Mouse (Mus musculus) heart, adult 2 months (tissue): ENCODE results near the gene Ercc1. TPM values are rescaled to one million over a fixed set of nuclear protein-coding genes. Genes with fewer than 3 reads are reported as not detected.

Experiments used
- DNase-seq, 2 experiments: peaks; one replicate each; pipeline ENCODE4 v3.0.0; 2021
- H3K27ac ChIP-seq: fragments of 200-600 bp; 2 replicates; pipeline ENCODE4 v1.8.1; 2022
- H3K27me3 ChIP-seq: fragments of 200-500 bp; 2 replicates; pipeline ENCODE4 v1.6.1; 2012; ENCODE audit warnings: mild to moderate bottlenecking, low read length, inconsistent platforms, mixed read lengths; ENCODE audit not compliant: control insufficient read depth, insufficient read depth
- H3K36me3 ChIP-seq: fragments of 200-500 bp; 2 replicates; pipeline ENCODE4 v1.6.1; 2012; ENCODE audit warnings: low read length, inconsistent platforms; ENCODE audit not compliant: control insufficient read depth, insufficient read depth
- H3K4me1 ChIP-seq: fragments of 200-500 bp; 2 replicates; pipeline ENCODE4 v1.6.1; 2011; ENCODE audit warnings: low read length; ENCODE audit not compliant: control insufficient read depth, insufficient read depth
- H3K4me3 ChIP-seq: fragments of 200-600 bp; 2 replicates; pipeline ENCODE4 v1.8.1; 2022
- H3K79me2 ChIP-seq: fragments of 200-500 bp; replicated peaks from 2 replicates; pipeline ENCODE4 v1.6.1; 2012; ENCODE audit warnings: mild to moderate bottlenecking, inconsistent platforms, low read length, moderate library complexity, mixed read lengths; ENCODE audit not compliant: control insufficient read depth, insufficient read depth
- H3K9ac ChIP-seq: fragments of 200-500 bp; 2 replicates; pipeline ENCODE4 v1.6.1; 2012; ENCODE audit warnings: low read depth, mild to moderate bottlenecking, control low read depth, inconsistent platforms, low read length, mixed read lengths
- CTCF ChIP-seq: fragments of 200-600 bp; IDR thresholded peaks from 2 replicates; pipeline ENCODE4 v1.8.1; 2022; ENCODE audit warnings: antibody characterized with exemption, mild to moderate bottlenecking, moderate library complexity
- EP300 ChIP-seq: fragments of 200-500 bp; IDR thresholded peaks from 2 replicates; pipeline ENCODE4 v1.6.1; 2011; ENCODE audit warnings: low read depth, low read length, control low read depth; ENCODE audit not compliant: insufficient read depth
- POLR2A ChIP-seq: fragments of 200-500 bp; IDR thresholded peaks from 2 replicates; pipeline ENCODE4 v1.6.1; 2011; ENCODE audit warnings: mild to moderate bottlenecking, low read depth, low read length, control low read depth; ENCODE audit not compliant: insufficient read depth
- whole genome bisulfite sequencing: fragments of 180-500 bp; shearing (Covaris S2); methylation state at CpG from one replicate; pipeline ENCODE4 v1.1.7; 2018; 5-methylcytosine and 5-hydroxymethylcytosine counted together
- intact Hi-C: fragments of 180-260 bp; cut with DNase I; formaldehyde crosslinking; loops from one replicate; pipeline ENCODE4 v1.15.1; 2025
- polyA plus RNA-seq: library from polyadenylated mRNA; depleted of rRNA; stranded (reverse); fragments of >200 nt; gene quantifications from 2 replicates; pipeline ENCODE4 v1.2.3, GENCODE M21; 2012
- total RNA-seq, 2 experiments: library from RNA; stranded (reverse); gene quantifications; 2 replicates each; pipeline ENCODE4 v1.2.3; 2021

Ercc1 gene
- total and polyA plus RNA-seq, 3 experiments = 46.8 to 48.6 (median 47.1) TPM

- peaks cover 1% of the 10 kb centered on the region; the same call in 1 of the 2 replicates for H3K4me1 ChIP-seq
- TF ChIP-seq CTCF (no peak), EP300 (no peak), POLR2A (no peak)
- WGBS = 72% methylated on average over 10 of the region's 10 CpGs
- intact Hi-C loops = no loop called here
- H3K9ac ChIP-seq = no peak overlapping the region
- H3K27ac ChIP-seq = no peak overlapping the region
- no peak for DNase-seq
- no peaks in the 10 kb centered on the region for H3K36me3 ChIP-seq
- H3K4me3 ChIP-seq = no peak overlapping the region
- no peaks in the 10 kb centered on the region for H3K79me2 ChIP-seq
- no peaks in the 10 kb centered on the region for H3K27me3 ChIP-seq
Measured at GRCm38 (mm10) chr7:19356311-19356710, 11.7 kb downstream of the Ercc1 start.

GRCm38 (mm10) chr7:19357381-19358375 lies 13.1 kb downstream of the Ercc1 start:
- H3K4me1 ChIP-seq = peaks cover 4% of the 10 kb centered on the region
- H3K9ac ChIP-seq = no peak overlapping the region
- H3K79me2 ChIP-seq = no peaks in the 10 kb centered on the region
- no peak for TF ChIP-seq CTCF
- no peak for TF ChIP-seq EP300
- no peak for TF ChIP-seq POLR2A
- WGBS = 88% methylated on average over 25 of the region's 25 CpGs
- intact Hi-C loops = no loop called here
- H3K36me3 ChIP-seq = no peaks in the 10 kb centered on the region
- H3K27me3 ChIP-seq = no peaks in the 10 kb centered on the region
- H3K27ac ChIP-seq = no peak overlapping the region
- no peak overlapping the region for H3K4me3 ChIP-seq
- DNase-seq = no peak

- Histone ChIP-seq H3K4me3 (peak overlapping the region; percentile 77), H3K36me3 (no peaks in the 10 kb centered on the region; the same call in 1 of the 2 replicates), H3K27me3 (no peaks in the 10 kb centered on the region), H3K9ac (no peak overlapping the region), H3K79me2 (no peaks in the 10 kb centered on the region), H3K4me1 (peaks cover 9% of the 10 kb centered on the region), H3K27ac (no peak overlapping the region; the same call in 1 of the 2 replicates)
- 16% methylated on average over 13 of the region's 13 CpGs for WGBS
- intact Hi-C loops = no loop called here
- no peak for TF ChIP-seq EP300
- TF ChIP-seq POLR2A = no peak
- no peak for TF ChIP-seq CTCF
- DNase-seq = no peak
Measured at GRCm38 (mm10) chr7:19358634-19359033, 14.1 kb downstream of the Ercc1 start.

- intact Hi-C loops = no loop called here
- H3K36me3 ChIP-seq = no peaks in the 10 kb centered on the region; the same call in 1 of the 2 replicates
- DNase-seq = peak; percentile 90
- peak within 1 kb of the TSS; percentile 71 for H3K9ac ChIP-seq
- H3K27ac ChIP-seq = peak within 1 kb of the TSS; percentile 93
- no peaks in the 10 kb centered on the region for H3K27me3 ChIP-seq
- peak within 1 kb of the TSS; percentile 77 for H3K4me3 ChIP-seq
- TF ChIP-seq EP300 = peak; percentile 79; the same call in 1 of the 2 replicates
- no peak for TF ChIP-seq CTCF
- peak; percentile 59 for TF ChIP-seq POLR2A
- WGBS = under 1% methylated on average over 31 of the region's 31 CpGs
- no peaks in the 10 kb centered on the region for H3K79me2 ChIP-seq
- peaks cover 9% of the 10 kb centered on the region for H3K4me1 ChIP-seq
Measured at GRCm38 (mm10) chr7:19359299-19359891, 14.8 kb downstream of the Ercc1 start, which contains the start of the genes Cd3eap and Ppp1r13l. Gene Cd3eap, minus strand, starts transcription at chr7:19359483. Gene Ppp1r13l, plus strand, starts transcription at chr7:19359749.

- WGBS = under 1% methylated on average over 45 of the region's 45 CpGs
Measured at GRCm38 (mm10) chr7:19359892-19360641, 15.5 kb downstream of the Ercc1 start.

More at GRCm38 (mm10) chr7:19359892-19360641, 15.5 kb downstream of the Ercc1 start:
- no peaks in the 10 kb centered on the region for H3K79me2 ChIP-seq
- DNase-seq = peak; percentile 81 to 83
- no peaks in the 10 kb centered on the region for H3K27me3 ChIP-seq
- H3K27ac ChIP-seq = peak overlapping the region; percentile 93
- TF ChIP-seq POLR2A (no peak), CTCF (no peak), EP300 (0 out of 2 replicates have a peak, but pooled peaks have one; percentile 39)
- H3K36me3 ChIP-seq = no peaks in the 10 kb centered on the region; the same call in 1 of the 2 replicates
- H3K4me1 ChIP-seq = peaks cover 9% of the 10 kb centered on the region
- peak overlapping the region; percentile 77 for H3K4me3 ChIP-seq
- H3K9ac ChIP-seq = peak overlapping the region; percentile 70
- intact Hi-C loops = loop anchor here (2.0 to 5.0 kb wide), 3 partner anchors 15 to 133 kb away; partner anchors contain the start of genes Ercc1 and Opa3
